Mouse (Mus musculus) MEL (cell line): ENCODE data around the gene Clmp. TPM values are rescaled to one million over a fixed set of nuclear protein-coding genes. Genes with fewer than 3 reads are reported as not detected.

Experiments
- DNase-seq: peaks from one replicate; pipeline ENCODE4 v3.0.0; 2011; ENCODE audit warnings: low read depth, low spot score
- H3K27ac ChIP-seq: 2 replicates; pipeline ENCODE4 v1.5.1; 2012; ENCODE audit warnings: low read depth, mild to moderate bottlenecking, control low read depth, low read length, moderate library complexity; ENCODE audit not compliant: control insufficient read depth
- H3K27me3 ChIP-seq, 2 experiments: fragments of 150-350 bp in 1 of 2; sonication (generic) in 1 of 2; 2 replicates each; pipeline ENCODE4 v1.6.1; 2012; ENCODE audit warnings: low read length in 2 of 2, mild to moderate bottlenecking in 2 of 2, improper control_type of control experiment in 1 of 2, moderate library complexity in 1 of 2; ENCODE audit not compliant: insufficient read depth in 2 of 2, control insufficient read depth in 1 of 2
- H3K36me3 ChIP-seq, 2 experiments: 2 replicates each; pipeline ENCODE4 v1.6.1; 2012 to 2014; ENCODE audit warnings: low read length in 2 of 2, improper control_type of control experiment in 1 of 2, inconsistent platforms in 1 of 2, mild to moderate bottlenecking in 1 of 2; ENCODE audit not compliant: insufficient read depth in 2 of 2, control insufficient read depth in 1 of 2
- H3K4me1 ChIP-seq, 2 experiments: fragments of 150-350 bp in 1 of 2; sonication (generic) in 1 of 2; 2 replicates each; pipeline ENCODE4 v1.6.1; 2012; ENCODE audit warnings: low read length in 2 of 2, improper control_type of control experiment in 1 of 2, mild to moderate bottlenecking in 1 of 2; ENCODE audit not compliant: insufficient read depth in 2 of 2, control insufficient read depth in 1 of 2
- H3K4me3 ChIP-seq, 2 experiments: fragments of 150-350 bp in 1 of 2; sonication (generic) in 1 of 2; 2 replicates each; pipeline ENCODE4 v1.5.1; 2012; ENCODE audit warnings: low read depth in 2 of 2, low read length in 2 of 2, mild to moderate bottlenecking in 2 of 2, moderate library complexity in 2 of 2, control low read depth in 1 of 2, improper control_type of control experiment in 1 of 2; ENCODE audit not compliant: control insufficient read depth in 1 of 2, insufficient read depth in 1 of 2
- H3K79me2 ChIP-seq: 2 replicates; pipeline ENCODE4 v1.6.1; 2012; ENCODE audit warnings: mild to moderate bottlenecking, low read length, moderate library complexity; ENCODE audit not compliant: control insufficient read depth, poor library complexity, insufficient read depth
- H3K9ac ChIP-seq: 2 replicates; pipeline ENCODE4 v1.6.1; 2012; ENCODE audit warnings: low read depth, mild to moderate bottlenecking, control low read depth, low read length, moderate library complexity; ENCODE audit not compliant: control insufficient read depth, poor library complexity, severe bottlenecking
- H3K9me3 ChIP-seq: fragments of 150-350 bp; sonication (generic); replicated peaks from 2 replicates; pipeline ENCODE4 v1.6.1; 2012; ENCODE audit warnings: mild to moderate bottlenecking, low read length, improper control_type of control experiment, moderate library complexity; ENCODE audit not compliant: insufficient read depth
- CHD2 ChIP-seq: IDR thresholded peaks from 2 replicates; pipeline ENCODE4 v1.6.1; 2011; ENCODE audit warnings: low read length, improper control_type of control experiment
- CTCF ChIP-seq, 3 experiments: IDR thresholded peaks in 2 of 3; conservative IDR thresholded peaks in 1 of 3; 2 replicates each; pipeline ENCODE4 v1.5.1; 2011 to 2012; ENCODE audit warnings: low read length in 3 of 3, low read depth in 2 of 3, mild to moderate bottlenecking in 2 of 3, improper control_type of control experiment in 1 of 3, inconsistent platforms in 1 of 3, mixed read lengths in 1 of 3, moderate library complexity in 1 of 3; ENCODE audit not compliant: control insufficient read depth in 1 of 3, insufficient read depth in 1 of 3, poor library complexity in 1 of 3, severe bottlenecking in 1 of 3
- E2F4 ChIP-seq: IDR thresholded peaks from 2 replicates; pipeline ENCODE4 v1.6.1; 2011; ENCODE audit warnings: low read depth, low read length, improper control_type of control experiment, borderline replicate concordance
- EP300 ChIP-seq, 2 experiments: IDR thresholded peaks; 2 replicates each; pipeline ENCODE4 v1.6.1; 2011; ENCODE audit warnings: improper control_type of control experiment in 2 of 2, low read length in 2 of 2, low read depth in 1 of 2, mild to moderate bottlenecking in 1 of 2
- HCFC1 ChIP-seq: IDR thresholded peaks from 2 replicates; pipeline ENCODE4 v1.6.1; 2012; ENCODE audit warnings: low read depth, mild to moderate bottlenecking, inconsistent platforms, low read length, improper control_type of control experiment, moderate library complexity
- JUND ChIP-seq: IDR thresholded peaks from 2 replicates; pipeline ENCODE4 v1.6.1; 2011; ENCODE audit warnings: low read depth, mild to moderate bottlenecking, improper control_type of control experiment, low read length
- KAT2A ChIP-seq: conservative IDR thresholded peaks from 2 replicates; pipeline ENCODE4 v1.6.1; 2012; ENCODE audit warnings: low read depth, low read length, improper control_type of control experiment, inconsistent platforms
- MAFK ChIP-seq: IDR thresholded peaks from 2 replicates; pipeline ENCODE4 v1.6.1; 2011; ENCODE audit warnings: low read depth, mild to moderate bottlenecking, low read length, improper control_type of control experiment, borderline replicate concordance
- MXI1 ChIP-seq: IDR thresholded peaks from 2 replicates; pipeline ENCODE4 v1.6.1; 2011; ENCODE audit warnings: mild to moderate bottlenecking, low read depth, low read length, improper control_type of control experiment
- POLR2AphosphoS2 ChIP-seq: IDR thresholded peaks from 2 replicates; pipeline ENCODE4 v1.6.1; 2011; ENCODE audit warnings: low read length, improper control_type of control experiment
- POLR2AphosphoS5 ChIP-seq: IDR thresholded peaks from 2 replicates; pipeline ENCODE4 v1.6.1; 2012; ENCODE audit warnings: low read depth, borderline replicate concordance, mild to moderate bottlenecking, inconsistent platforms, low read length, moderate library complexity, mixed read lengths
- RAD21 ChIP-seq: IDR thresholded peaks from 2 replicates; pipeline ENCODE4 v1.6.1; 2011; ENCODE audit warnings: mild to moderate bottlenecking, low read depth, low read length, improper control_type of control experiment
- SIN3A ChIP-seq: IDR thresholded peaks from 2 replicates; pipeline ENCODE4 v1.6.1; 2012; ENCODE audit warnings: low read length, improper control_type of control experiment, inconsistent platforms
- TCF12 ChIP-seq: IDR thresholded peaks from 2 replicates; pipeline ENCODE4 v1.6.1; 2014; ENCODE audit warnings: low read depth, mild to moderate bottlenecking, inconsistent platforms, low read length, improper control_type of control experiment, moderate library complexity
- USF2 ChIP-seq, 2 experiments: IDR thresholded peaks; 2 replicates each; pipeline ENCODE4 v1.6.1; 2011 to 2012; ENCODE audit warnings: improper control_type of control experiment in 2 of 2, low read length in 2 of 2, borderline replicate concordance in 1 of 2, inconsistent platforms in 1 of 2, low read depth in 1 of 2, mild to moderate bottlenecking in 1 of 2; ENCODE audit not compliant: insufficient read depth in 1 of 2
- ZKSCAN1 ChIP-seq: IDR thresholded peaks from 2 replicates; pipeline ENCODE4 v1.6.1; 2012; ENCODE audit warnings: low read depth, mild to moderate bottlenecking, inconsistent platforms, low read length, improper control_type of control experiment, moderate library complexity
- polyA plus RNA-seq, 2 experiments: library from polyadenylated mRNA; stranded (reverse) in 1 of 2; unstranded in 1 of 2; fragments of >175 nt in 1 of 2; fragments of >200 nt in 1 of 2; gene quantifications; 2 replicates each; pipeline versions ENCODE4 v1.2.1 to v1.2.4; 2012; ENCODE audit warnings: low replicate concordance in 2 of 2, low read depth in 1 of 2; ENCODE audit not compliant: insufficient read length in 2 of 2, insufficient read depth in 1 of 2, missing spikeins in 1 of 2
- total RNA-seq: library from RNA; depleted of rRNA; stranded (reverse); fragments of 300-350 nt; gene quantifications from 2 replicates; pipeline ENCODE4 v1.2.3, GENCODE M21; 2012

The Clmp gene
- total and polyA plus RNA-seq, 3 experiments: not detected

- no peak for TF ChIP-seq KAT2A
- TF ChIP-seq TCF12: no peak
- TF ChIP-seq SIN3A: no peak
- TF ChIP-seq EP300 (IDR thresholded peaks at IDR 0.05; ENCODE audit: low read depth in 1 of 2, low read length in 2 of 2): no peak
- TF ChIP-seq USF2 (IDR thresholded peaks at IDR 0.05; ENCODE audit: borderline replicate concordance in 1 of 2, insufficient read depth in 1 of 2, low read depth in 1 of 2, low read length in 2 of 2): no peak
- TF ChIP-seq E2F4: no peak
- no peak for TF ChIP-seq CHD2
- no peak for TF ChIP-seq HCFC1
- TF ChIP-seq MAFK: no peak
- TF ChIP-seq, all 39 proteins: peak for 0
- H3K27ac ChIP-seq: no peak overlapping the region
- H3K79me2 ChIP-seq: no peaks in the 10 kb centered on the region
- no peaks in the 10 kb centered on the region; a peak in 1 of 4 replicates for H3K36me3 ChIP-seq
- no peaks in the 10 kb centered on the region for H3K4me1 ChIP-seq
- no peaks in the 10 kb centered on the region for H3K9me3 ChIP-seq
- H3K4me3 ChIP-seq: no peak overlapping the region
- DNase-seq: no peak
- H3K27me3 ChIP-seq: no peaks in the 10 kb centered on the region; a peak in 1 of 4 replicates
- no peak overlapping the region for H3K9ac ChIP-seq
Observed at GRCm38 (mm10) chr9:40766058-40766605, 80.4 kb downstream of the Clmp start.

DNA sequence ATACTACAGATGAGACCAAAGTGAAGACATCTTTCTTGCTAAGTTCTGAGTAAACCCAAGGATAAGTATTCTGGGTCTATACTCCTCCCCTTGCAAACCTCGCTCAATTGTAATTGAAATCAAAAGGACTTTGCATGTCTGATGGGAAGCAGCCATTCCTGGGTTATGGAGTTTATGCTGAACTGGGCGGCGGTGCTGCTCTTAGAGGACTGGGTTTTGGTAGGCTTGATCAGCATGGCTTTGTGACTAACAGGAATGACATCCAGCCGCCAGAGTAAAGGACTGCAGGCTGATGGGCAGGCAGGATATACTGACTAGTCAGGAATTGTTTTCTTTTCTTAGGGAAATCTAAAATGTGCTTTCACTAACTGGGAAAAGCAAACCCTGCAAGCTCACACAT is 82.2 kb downstream of the Clmp start:
- Histone ChIP-seq H3K36me3 (no peaks in the 10 kb centered on the region), H3K27ac (no peak overlapping the region), H3K27me3 (no peaks in the 10 kb centered on the region; a peak in 1 of 4 replicates), H3K9me3 (no peaks in the 10 kb centered on the region), H3K4me1 (no peaks in the 10 kb centered on the region), H3K9ac (no peak overlapping the region), H3K79me2 (no peaks in the 10 kb centered on the region), H3K4me3 (no peak overlapping the region)
- DNase-seq: no peak
- TF ChIP-seq MXI1: no peak
- no peak for TF ChIP-seq CHD2
- TF ChIP-seq RAD21: no peak
- TF ChIP-seq ZKSCAN1: no peak
- TF ChIP-seq POLR2AphosphoS5: no peak
- TF ChIP-seq JUND: no peak
- TF ChIP-seq KAT2A: no peak
- no peak for TF ChIP-seq CTCF (IDR thresholded peaks at IDR 0.05 in 2 of 3, conservative IDR thresholded peaks at IDR 0.05 in 1 of 3; ENCODE audit: control insufficient read depth in 1 of 3, insufficient read depth in 1 of 3, low read depth in 2 of 3, low read length in 3 of 3, poor library complexity in 1 of 3, severe bottlenecking in 1 of 3)
- no peak for TF ChIP-seq USF2 (IDR thresholded peaks at IDR 0.05; ENCODE audit: borderline replicate concordance in 1 of 2, insufficient read depth in 1 of 2, low read depth in 1 of 2, low read length in 2 of 2)
- TF ChIP-seq EP300 (IDR thresholded peaks at IDR 0.05; ENCODE audit: low read depth in 1 of 2, low read length in 2 of 2): no peak
- no peak for TF ChIP-seq POLR2AphosphoS2
